Mouse (Mus musculus): ENCODE measurements around the gene Klhl30. TPM values are rescaled to one million over a fixed set of nuclear protein-coding genes. Genes with fewer than 3 reads are reported as not detected.
A peak's percentile ranks its signal among the peaks of the same experiment; 100 is the strongest.

Gene Klhl30
- polyA plus RNA-seq (2014; fragmentation: Nextera tagmentation; extraction: Ambion mirVana) = 0.40 and 0.55 TPM in 2 replicates

- ATAC-seq (replicated peaks; ENCODE audit: insufficient number of reproducible peaks, low FRiP score, low TSS enrichment, low read depth) = no peak
Observed at GRCm38 (mm10) chr1:91350841-91351240, at the start of gene Klhl30. Gene Klhl30 (plus strand): TSS chr1:91351016.

DNA sequence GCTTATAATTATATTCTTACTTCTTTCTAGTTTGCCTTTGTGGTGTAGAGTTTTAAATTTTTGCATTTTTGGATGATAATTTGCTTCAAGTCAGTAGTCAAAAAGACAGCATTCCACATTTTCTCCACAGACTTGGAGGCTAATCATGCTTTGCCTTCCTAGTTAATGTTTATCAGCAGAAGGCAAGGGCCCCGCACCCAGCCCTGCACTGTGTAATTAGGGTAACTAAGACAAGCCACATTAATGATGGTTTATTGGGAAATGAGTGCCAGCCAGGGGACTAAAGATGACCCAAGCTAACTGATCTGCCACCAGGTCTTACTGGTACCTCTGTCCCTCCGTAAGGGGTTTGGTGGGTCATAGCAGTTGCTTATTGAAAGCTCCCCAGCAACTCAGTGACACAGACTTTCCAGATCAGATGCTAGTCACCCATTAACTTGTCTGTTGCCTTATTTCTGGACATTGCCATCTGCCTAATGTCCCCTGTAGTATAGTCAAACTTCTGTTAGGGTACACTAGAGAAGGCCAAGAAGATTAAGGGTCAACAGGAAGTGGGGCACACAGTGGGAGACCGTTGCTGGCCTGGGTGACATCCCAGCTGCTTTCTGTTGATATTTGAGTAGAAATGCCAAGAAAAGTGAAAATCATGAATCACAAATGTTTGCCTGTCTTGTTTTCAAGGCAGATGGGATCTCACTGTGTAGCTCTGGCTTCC lies 49.5 kb upstream of the Klhl30 start:
- Histone ChIP-seq H3K9ac (replicated peaks; ENCODE audit: low read length) (no peak overlapping the region), H3K27ac (replicated peaks; ENCODE audit: low read depth, low read length) (no peak overlapping the region), H3K4me2 (ENCODE audit: low read depth, low read length) (no peak overlapping the region), H3K9me3 (replicated peaks; ENCODE audit: control insufficient read depth, low read length) (no peaks in the 10 kb centered on the region), H3K4me3 (ENCODE audit: low read depth, low read length) (no peak overlapping the region), H3K36me3 (replicated peaks; ENCODE audit: control insufficient read depth, insufficient read depth, low read depth, low read length) (no peaks in the 10 kb centered on the region), H3K27me3 (ENCODE audit: control insufficient read depth, insufficient read depth, low read length) (no peaks in the 10 kb centered on the region), H3K4me1 (ENCODE audit: control insufficient read depth, insufficient read depth, low read length) (no peaks in the 10 kb centered on the region)
- ATAC-seq (replicated peaks; ENCODE audit: insufficient number of reproducible peaks, low FRiP score, low TSS enrichment, low read depth) (no peak), DNase-seq (ENCODE audit: low spot score) (no peak)
- WGBS = 85% methylated on average over 3 of the region's 3 CpGs

More at GRCm38 (mm10) chr1:91350841-91351240, at the start of gene Klhl30:
- no peak for DNase-seq (ENCODE audit: low spot score)
- Histone ChIP-seq H3K9ac (replicated peaks; ENCODE audit: low read length) (no peak within 1 kb of the TSS), H3K36me3 (replicated peaks; ENCODE audit: control insufficient read depth, insufficient read depth, low read depth, low read length) (no peaks in the 10 kb centered on the region), H3K27me3 (ENCODE audit: control insufficient read depth, insufficient read depth, low read length) (peaks cover 6% of the 10 kb centered on the region), H3K4me1 (ENCODE audit: control insufficient read depth, insufficient read depth, low read length) (no peaks in the 10 kb centered on the region), H3K4me3 (ENCODE audit: low read depth, low read length) (no peak within 1 kb of the TSS), H3K9me3 (replicated peaks; ENCODE audit: control insufficient read depth, low read length) (no peaks in the 10 kb centered on the region), H3K4me2 (ENCODE audit: low read depth, low read length) (no peak within 1 kb of the TSS), H3K27ac (replicated peaks; ENCODE audit: low read depth, low read length) (no peak within 1 kb of the TSS)
- 51% methylated on average over 4 of the region's 4 CpGs for WGBS

DNA sequence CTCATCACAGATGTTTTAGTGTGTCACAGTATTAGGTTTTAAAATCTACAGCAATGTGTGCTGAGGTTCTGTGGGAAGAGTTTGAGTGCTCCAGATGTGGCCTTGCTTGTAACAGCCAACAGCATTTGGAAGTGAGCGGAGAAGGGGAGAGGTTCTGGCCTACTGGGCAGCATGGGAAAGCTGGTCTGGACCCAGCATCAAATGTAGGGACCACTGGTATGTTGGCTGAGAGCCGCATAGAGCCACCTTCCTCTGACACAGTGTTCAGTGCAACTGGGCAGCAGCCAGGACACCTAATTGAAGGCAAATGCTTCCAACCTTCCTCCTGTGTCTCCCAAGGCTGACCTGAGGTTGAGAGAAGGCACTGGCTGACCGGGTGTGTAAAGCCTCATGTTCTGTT lies 48.8 kb upstream of the Klhl30 start:
- 90% methylated on average over 3 of the region's 3 CpGs for WGBS
- Histone ChIP-seq H3K9ac (replicated peaks; ENCODE audit: low read length) (no peak overlapping the region), H3K9me3 (replicated peaks; ENCODE audit: control insufficient read depth, low read length) (no peaks in the 10 kb centered on the region), H3K27me3 (ENCODE audit: control insufficient read depth, insufficient read depth, low read length) (no peaks in the 10 kb centered on the region), H3K27ac (replicated peaks; ENCODE audit: low read depth, low read length) (no peak overlapping the region), H3K4me1 (ENCODE audit: control insufficient read depth, insufficient read depth, low read length) (no peaks in the 10 kb centered on the region), H3K4me3 (ENCODE audit: low read depth, low read length) (no peak overlapping the region), H3K4me2 (ENCODE audit: low read depth, low read length) (no peak overlapping the region), H3K36me3 (replicated peaks; ENCODE audit: control insufficient read depth, insufficient read depth, low read depth, low read length) (no peaks in the 10 kb centered on the region)
- DNase-seq (ENCODE audit: low spot score) (no peak), ATAC-seq (replicated peaks; ENCODE audit: insufficient number of reproducible peaks, low FRiP score, low TSS enrichment, low read depth) (no peak)

DNA sequence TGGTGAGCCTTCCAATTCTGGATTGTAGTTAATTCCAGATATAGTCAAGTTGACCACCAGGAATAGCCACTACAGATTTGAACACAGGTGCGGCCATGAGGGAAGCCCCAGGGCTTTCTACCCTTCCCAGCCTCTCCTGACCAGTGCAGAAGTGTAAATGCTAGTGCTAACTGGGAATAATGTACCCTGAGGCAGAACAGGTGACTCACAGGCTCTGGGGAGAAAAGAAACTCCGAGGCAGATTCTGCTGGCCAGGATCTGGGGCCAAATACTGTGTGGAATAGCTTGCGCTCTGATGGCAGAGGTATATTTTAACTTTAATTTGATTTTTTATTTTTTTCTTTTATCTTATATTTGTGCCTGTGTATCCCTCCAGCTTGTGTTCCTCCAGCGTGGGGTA lies 46.2 kb upstream of the Klhl30 start:
- no peak overlapping the region for H3K4me2 ChIP-seq (ENCODE audit: low read depth, low read length)
- no peak overlapping the region for H3K27ac ChIP-seq (replicated peaks; ENCODE audit: low read depth, low read length)
- H3K9me3 ChIP-seq (replicated peaks; ENCODE audit: control insufficient read depth, low read length) = no peaks in the 10 kb centered on the region
- H3K4me1 ChIP-seq (ENCODE audit: control insufficient read depth, insufficient read depth, low read length) = no peaks in the 10 kb centered on the region
- H3K36me3 ChIP-seq (replicated peaks; ENCODE audit: control insufficient read depth, insufficient read depth, low read depth, low read length) = no peaks in the 10 kb centered on the region
- no peak overlapping the region for H3K4me3 ChIP-seq (ENCODE audit: low read depth, low read length)
- WGBS = 91% methylated on average over 4 of the region's 4 CpGs
- H3K27me3 ChIP-seq (ENCODE audit: control insufficient read depth, insufficient read depth, low read length) = no peaks in the 10 kb centered on the region
- DNase-seq (ENCODE audit: low spot score) = no peak
- H3K9ac ChIP-seq (replicated peaks; ENCODE audit: low read length) = no peak overlapping the region
- no peak for ATAC-seq (replicated peaks; ENCODE audit: insufficient number of reproducible peaks, low FRiP score, low TSS enrichment, low read depth)

DNA sequence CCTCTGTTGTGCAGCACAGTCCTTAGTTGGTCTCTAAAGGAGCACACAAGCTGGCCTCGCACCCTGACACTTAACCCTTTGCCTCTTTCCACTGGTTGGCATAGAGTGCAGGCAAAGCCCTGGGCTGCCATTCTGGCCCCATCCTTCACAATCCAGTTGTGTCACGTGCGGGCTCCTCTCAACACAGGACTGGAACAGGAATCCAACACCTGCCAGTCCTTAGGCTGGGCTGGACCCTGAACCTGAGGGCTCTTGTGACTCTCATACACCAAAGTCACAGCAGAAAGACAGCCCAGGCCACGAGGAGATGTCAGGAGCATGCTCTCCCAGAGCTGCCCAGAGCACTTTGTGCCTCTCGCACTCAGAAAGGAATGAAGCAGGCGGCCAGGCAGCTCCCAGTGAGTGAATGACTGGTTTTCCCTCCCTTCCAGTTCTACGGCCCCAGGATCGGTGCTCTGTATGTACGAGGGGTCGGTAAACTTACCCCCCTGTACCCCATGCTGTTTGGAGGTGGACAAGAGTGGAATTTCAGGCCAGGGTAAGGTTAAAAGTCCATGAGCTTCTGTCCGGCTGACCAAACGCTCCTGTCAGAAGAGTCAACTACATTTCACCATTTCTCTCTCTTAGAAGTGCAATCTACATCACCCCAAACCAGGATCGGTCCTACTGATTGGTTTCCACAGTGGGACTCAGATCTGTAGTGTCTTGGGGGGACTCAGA lies 41.3 kb upstream of the Klhl30 start:
- H3K27ac ChIP-seq (replicated peaks; ENCODE audit: low read depth, low read length) = no peak overlapping the region
- DNase-seq (ENCODE audit: low spot score) (no peak), ATAC-seq (replicated peaks; ENCODE audit: insufficient number of reproducible peaks, low FRiP score, low TSS enrichment, low read depth) (no peak)
- no peaks in the 10 kb centered on the region for H3K36me3 ChIP-seq (replicated peaks; ENCODE audit: control insufficient read depth, insufficient read depth, low read depth, low read length)
- WGBS = 90% methylated on average over 13 of the region's 13 CpGs
- no peaks in the 10 kb centered on the region for H3K27me3 ChIP-seq (ENCODE audit: control insufficient read depth, insufficient read depth, low read length)
- H3K4me2 ChIP-seq (ENCODE audit: low read depth, low read length) = no peak overlapping the region
- no peak overlapping the region for H3K4me3 ChIP-seq (ENCODE audit: low read depth, low read length)
- no peaks in the 10 kb centered on the region for H3K4me1 ChIP-seq (ENCODE audit: control insufficient read depth, insufficient read depth, low read length)
- H3K9me3 ChIP-seq (replicated peaks; ENCODE audit: control insufficient read depth, low read length) = no peaks in the 10 kb centered on the region
- no peak overlapping the region for H3K9ac ChIP-seq (replicated peaks; ENCODE audit: low read length)

- H3K9ac ChIP-seq (replicated peaks; ENCODE audit: low read length) = no peak overlapping the region
- no peak overlapping the region for H3K4me3 ChIP-seq (ENCODE audit: low read depth, low read length)
- no peaks in the 10 kb centered on the region for H3K4me1 ChIP-seq (ENCODE audit: control insufficient read depth, insufficient read depth, low read length)
- no peak overlapping the region for H3K4me2 ChIP-seq (ENCODE audit: low read depth, low read length)
- no peaks in the 10 kb centered on the region for H3K27me3 ChIP-seq (ENCODE audit: control insufficient read depth, insufficient read depth, low read length)
- H3K27ac ChIP-seq (replicated peaks; ENCODE audit: low read depth, low read length) = no peak overlapping the region
- 90% methylated on average over 4 of the region's 4 CpGs for WGBS
- no peak for DNase-seq (ENCODE audit: low spot score)
- no peaks in the 10 kb centered on the region for H3K9me3 ChIP-seq (replicated peaks; ENCODE audit: control insufficient read depth, low read length)
- no peak for ATAC-seq (replicated peaks; ENCODE audit: insufficient number of reproducible peaks, low FRiP score, low TSS enrichment, low read depth)
- no peaks in the 10 kb centered on the region for H3K36me3 ChIP-seq (replicated peaks; ENCODE audit: control insufficient read depth, insufficient read depth, low read depth, low read length)
Observed at GRCm38 (mm10) chr1:91312273-91312672, 38.5 kb upstream of the Klhl30 start.

DNA sequence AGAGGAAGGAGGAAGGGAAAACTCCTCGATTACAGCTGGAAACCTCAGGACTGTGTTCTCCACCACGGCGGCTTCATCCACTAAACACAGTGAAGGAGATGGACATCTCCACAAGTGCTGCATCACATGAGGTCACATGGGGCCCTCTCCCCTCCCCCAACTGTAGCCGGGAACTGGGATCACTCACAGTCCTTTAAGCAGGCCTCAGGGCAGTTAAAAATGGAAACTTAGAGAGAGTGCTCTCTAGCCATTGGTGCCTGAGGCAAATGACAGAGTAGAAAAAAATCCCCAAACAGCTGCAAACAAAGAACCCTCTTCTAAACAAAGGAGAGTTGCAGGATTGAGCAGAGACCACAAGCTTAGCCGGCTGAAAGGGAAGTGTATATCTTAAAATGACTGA lies 37.6 kb upstream of the Klhl30 start:
- ATAC-seq (replicated peaks; ENCODE audit: insufficient number of reproducible peaks, low FRiP score, low TSS enrichment, low read depth) = 0 out of 2 replicates have a peak, but pooled peaks have one; percentile 23
- no peaks in the 10 kb centered on the region for H3K27me3 ChIP-seq (ENCODE audit: control insufficient read depth, insufficient read depth, low read length)
- peak; percentile 65 for DNase-seq (ENCODE audit: low spot score)
- no peak overlapping the region for H3K4me2 ChIP-seq (ENCODE audit: low read depth, low read length)
- no peaks in the 10 kb centered on the region for H3K9me3 ChIP-seq (replicated peaks; ENCODE audit: control insufficient read depth, low read length)
- H3K27ac ChIP-seq (replicated peaks; ENCODE audit: low read depth, low read length) = 0 out of 2 replicates have a peak overlapping the region, but pooled peaks have one; percentile 13
- H3K4me3 ChIP-seq (ENCODE audit: low read depth, low read length) = no peak overlapping the region
- no peaks in the 10 kb centered on the region for H3K36me3 ChIP-seq (replicated peaks; ENCODE audit: control insufficient read depth, insufficient read depth, low read depth, low read length)
- no peaks in the 10 kb centered on the region for H3K4me1 ChIP-seq (ENCODE audit: control insufficient read depth, insufficient read depth, low read length)
- H3K9ac ChIP-seq (replicated peaks; ENCODE audit: low read length) = no peak overlapping the region; the same call in 1 of the 2 replicates
- WGBS = 29% methylated on average over 5 of the region's 5 CpGs

- no peak overlapping the region for H3K27ac ChIP-seq (replicated peaks; ENCODE audit: low read depth, low read length)
- no peak overlapping the region for H3K4me2 ChIP-seq (ENCODE audit: low read depth, low read length)
- H3K4me3 ChIP-seq (ENCODE audit: low read depth, low read length) = no peak overlapping the region
- no peak overlapping the region for H3K9ac ChIP-seq (replicated peaks; ENCODE audit: low read length)
- no peaks in the 10 kb centered on the region for H3K9me3 ChIP-seq (replicated peaks; ENCODE audit: control insufficient read depth, low read length)
- H3K36me3 ChIP-seq (replicated peaks; ENCODE audit: control insufficient read depth, insufficient read depth, low read depth, low read length) = no peaks in the 10 kb centered on the region
- no peaks in the 10 kb centered on the region for H3K4me1 ChIP-seq (ENCODE audit: control insufficient read depth, insufficient read depth, low read length)
- DNase-seq (ENCODE audit: low spot score) (no peak), ATAC-seq (replicated peaks; ENCODE audit: insufficient number of reproducible peaks, low FRiP score, low TSS enrichment, low read depth) (no peak)
- WGBS = 81% methylated on average over 6 of the region's 6 CpGs
- H3K27me3 ChIP-seq (ENCODE audit: control insufficient read depth, insufficient read depth, low read length) = no peaks in the 10 kb centered on the region
Observed at GRCm38 (mm10) chr1:91317656-91318055, 33.2 kb upstream of the Klhl30 start.

All from embryonic facial prominence, embryonic 11.5 days (tissue).